Mouse (Mus musculus) C2C12 (cell line): ENCODE data around the gene Tmem60.

Experiments
- CTCF ChIP-seq: IDR thresholded peaks from one replicate; pipeline ENCODE4 v1.5.1; 2011; ENCODE audit not compliant: control insufficient read depth, insufficient read depth, insufficient read length
- FOSL1 ChIP-seq: IDR thresholded peaks from one replicate; pipeline ENCODE4 v1.8.0; 2011; ENCODE audit warnings: mild to moderate bottlenecking, low read length; ENCODE audit not compliant: poor library complexity, insufficient read depth, severe bottlenecking
- MAX ChIP-seq: IDR thresholded peaks from one replicate; pipeline ENCODE4 v1.6.1; 2011; ENCODE audit warnings: mild to moderate bottlenecking, control low read depth
- MYOD1 ChIP-seq: IDR thresholded peaks from one replicate; pipeline ENCODE4 v1.6.1; 2011; ENCODE audit warnings: low read depth; ENCODE audit not compliant: control insufficient read depth, insufficient read length
- MYOG ChIP-seq: IDR thresholded peaks from one replicate; pipeline ENCODE4 v1.6.1; 2011; ENCODE audit not compliant: control insufficient read depth, insufficient read length; ENCODE audit errors: extremely low read depth
- USF1 ChIP-seq: IDR thresholded peaks from one replicate; pipeline ENCODE4 v1.6.1; 2011; ENCODE audit warnings: low read depth, mild to moderate bottlenecking, control low read depth, moderate library complexity

- TF ChIP-seq CTCF (no peak), MAX (no peak), MYOG (no peak), USF1 (no peak), MYOD1 (no peak), FOSL1 (no peak)
Measured at GRCm38 (mm10) chr5:20897446-20898167, 15.6 kb downstream of the Tmem60 start.
